Mouse (Mus musculus) lung, adult 2 months (tissue): ENCODE measurements around the gene Nbea. TPM values are rescaled to one million over a fixed set of nuclear protein-coding genes. Genes with fewer than 3 reads are reported as not detected.

Source experiments
- DNase-seq: peaks from one replicate; pipeline ENCODE4 v3.0.0; 2022
- H3K4me1 ChIP-seq: fragments of 200-500 bp; 2 replicates; pipeline ENCODE4 v1.6.1; 2011; ENCODE audit warnings: low read length; ENCODE audit not compliant: control insufficient read depth, insufficient read depth
- H3K4me3 ChIP-seq: fragments of 200-500 bp; replicated peaks from 2 replicates; pipeline ENCODE3; 2011; ENCODE audit warnings: low read depth, mild to moderate bottlenecking, control low read depth, low read length; ENCODE audit errors: extremely low read depth
- CTCF ChIP-seq: fragments of 200-500 bp; IDR thresholded peaks from 2 replicates; pipeline ENCODE4 v1.5.1; 2011; ENCODE audit warnings: mild to moderate bottlenecking, low read length, control low read depth; ENCODE audit not compliant: insufficient read depth
- POLR2A ChIP-seq: fragments of 200-500 bp; IDR thresholded peaks from 2 replicates; pipeline ENCODE4 v1.6.1; 2011; ENCODE audit warnings: low read depth, mild to moderate bottlenecking, control low read depth, low read length, borderline replicate concordance; ENCODE audit errors: extremely low read depth
- WGBS: fragments of 180-500 bp; shearing (Covaris S2); methylation state at CpG from one replicate; pipeline ENCODE4 v1.1.7; 2018; 5-methylcytosine and 5-hydroxymethylcytosine counted together
- polyA plus RNA-seq: library from polyadenylated mRNA; depleted of rRNA; stranded (reverse); fragments of >200 nt; gene quantifications from 2 replicates; pipeline ENCODE4 v1.2.3, GENCODE M21; 2012

Nbea gene
- polyA plus RNA-seq, 1 experiment: 12.5 TPM

DNA sequence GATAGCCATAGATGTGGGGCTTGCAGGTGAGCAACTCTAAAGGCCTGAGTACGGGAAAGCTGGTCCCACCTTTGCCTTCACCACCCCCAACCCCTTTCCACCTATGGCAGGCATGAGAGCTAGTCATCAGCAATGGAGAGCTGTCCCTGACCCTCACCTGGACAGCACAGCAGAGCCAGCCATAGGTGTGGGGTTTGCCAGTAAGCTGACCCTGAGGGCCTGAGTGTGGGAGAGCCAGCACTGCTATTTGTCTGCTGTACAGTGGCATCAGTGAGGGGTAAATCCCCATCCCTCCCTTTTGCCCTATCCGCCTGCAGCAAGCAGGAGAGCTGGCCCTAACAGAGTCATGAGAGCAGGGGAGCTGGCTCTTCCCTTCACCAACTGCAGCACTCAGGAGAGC, 25.6 kb downstream of the Nbea start:
- WGBS: 90% methylated on average over 2 of the region's 2 CpGs
- TF ChIP-seq CTCF (no peak), POLR2A (no peak)
- no peak overlapping the region for H3K4me3 ChIP-seq
- no peaks in the 10 kb centered on the region for H3K4me1 ChIP-seq
- DNase-seq: no peak

DNA sequence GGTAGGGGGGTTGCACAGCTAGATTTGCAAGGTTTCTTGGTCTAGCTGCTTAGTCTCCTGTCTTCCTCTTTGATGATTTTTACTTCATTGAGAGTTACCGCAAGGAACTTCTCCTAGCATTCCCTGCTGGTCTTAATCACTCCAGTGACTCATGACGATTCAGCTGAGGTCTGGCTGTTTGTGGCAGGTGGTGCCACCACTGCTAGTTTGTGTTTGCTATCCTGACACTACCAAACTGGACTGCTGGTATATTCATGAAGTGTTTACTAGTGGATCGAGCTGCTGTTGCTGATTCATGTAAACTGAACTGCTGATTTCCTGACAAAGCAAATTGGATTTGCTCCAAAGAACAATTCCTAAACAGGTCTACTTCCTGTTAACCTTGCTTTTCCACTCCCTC, 56.8 kb downstream of the Nbea start:
- TF ChIP-seq POLR2A: no peak
- no peak for TF ChIP-seq CTCF
- no peak for DNase-seq
- H3K4me3 ChIP-seq: no peak overlapping the region
- 55% methylated on average over 3 of the region's 3 CpGs for WGBS
- no peaks in the 10 kb centered on the region for H3K4me1 ChIP-seq

DNA sequence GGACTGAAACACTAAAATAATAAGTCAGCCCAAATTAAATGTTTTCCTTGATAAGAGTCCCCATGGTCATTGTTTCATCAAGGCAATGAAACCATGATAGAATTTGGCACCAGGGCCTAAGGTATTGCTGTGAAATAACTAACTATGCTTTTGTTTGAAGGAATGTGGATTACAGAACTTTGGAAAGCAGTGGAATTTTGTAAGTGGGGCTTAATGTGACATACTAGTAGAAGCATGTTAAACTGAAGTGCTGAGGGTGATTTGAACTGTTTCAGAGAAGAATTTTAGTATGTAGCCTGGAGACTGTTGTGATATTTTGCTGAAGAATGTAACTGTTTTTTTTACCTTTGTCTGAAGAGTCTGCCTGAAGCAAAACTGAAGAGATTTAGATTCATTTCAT, 66.9 kb downstream of the Nbea start:
- DNase-seq: no peak
- H3K4me3 ChIP-seq: no peak overlapping the region
- TF ChIP-seq POLR2A (no peak), CTCF (no peak)
- H3K4me1 ChIP-seq: no peaks in the 10 kb centered on the region

GRCm38 (mm10) chr3:56108101-56108500, 75.4 kb downstream of the Nbea start:
- H3K4me3 ChIP-seq: no peak overlapping the region
- 61% methylated on average over 2 of the region's 2 CpGs for WGBS
- TF ChIP-seq CTCF: no peak
- TF ChIP-seq POLR2A: no peak

DNA sequence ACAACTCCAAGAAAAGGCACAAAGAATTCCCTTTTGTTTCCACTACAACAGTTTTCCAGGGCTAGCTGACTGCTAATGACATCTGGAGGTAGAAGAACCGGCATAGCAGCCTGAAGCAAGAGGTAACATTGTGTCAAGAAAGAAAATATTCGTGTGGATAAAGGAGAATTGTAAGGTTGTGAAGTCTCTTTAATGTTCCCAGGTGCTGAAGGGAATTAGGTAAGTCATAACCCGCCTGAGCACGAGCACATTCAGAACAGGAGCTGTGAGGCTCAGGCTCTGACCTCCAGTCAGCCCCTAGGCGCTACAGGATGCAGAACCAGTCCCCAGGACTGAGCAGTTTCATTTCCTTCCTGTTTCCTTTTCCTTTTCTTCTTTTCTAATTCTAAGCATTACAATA, 86.4 kb downstream of the Nbea start:
- Histone ChIP-seq H3K4me3 (no peak overlapping the region), H3K4me1 (no peaks in the 10 kb centered on the region)
- WGBS: 26% methylated on average over 5 of the region's 5 CpGs
- no peak for TF ChIP-seq POLR2A
- TF ChIP-seq CTCF: no peak
- no peak for DNase-seq

More at GRCm38 (mm10) chr3:56108101-56108500, 75.4 kb downstream of the Nbea start:
- H3K4me1 ChIP-seq: no peaks in the 10 kb centered on the region
- DNase-seq: no peak

GRCm38 (mm10) chr3:56079015-56079612, 104.4 kb downstream of the Nbea start:
- 77% methylated on average over 1 of the region's 1 CpGs for WGBS
- Histone ChIP-seq H3K4me1 (no peaks in the 10 kb centered on the region), H3K4me3 (no peak overlapping the region)
- no peak for DNase-seq
- TF ChIP-seq POLR2A: no peak

DNA sequence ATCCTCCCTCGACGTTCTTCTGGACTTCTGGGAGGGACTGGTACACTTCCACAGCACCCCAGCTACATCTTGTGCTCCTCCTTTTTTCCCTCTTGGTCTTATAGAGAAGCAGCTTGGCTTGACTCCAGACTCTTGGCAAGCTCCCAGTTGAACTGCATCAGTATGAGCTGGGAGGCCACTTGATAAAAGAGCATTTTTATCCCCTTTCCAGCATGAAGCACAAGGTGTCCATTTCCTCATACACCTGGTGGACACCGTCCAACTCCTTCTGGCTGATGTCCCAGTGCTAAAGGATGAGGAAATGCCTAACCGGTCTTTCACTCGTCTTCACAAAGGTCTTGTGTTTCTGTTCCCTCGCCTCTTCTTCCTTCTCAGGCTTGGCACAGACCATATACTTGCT, 115.7 kb downstream of the Nbea start:
- H3K4me3 ChIP-seq: no peak overlapping the region
- DNase-seq: peak; percentile 33
- H3K4me1 ChIP-seq: peaks cover 5% of the 10 kb centered on the region
- no peak for TF ChIP-seq POLR2A
- TF ChIP-seq CTCF: no peak
- 31% methylated on average over 6 of the region's 6 CpGs for WGBS

- 72% methylated on average over 1 of the region's 1 CpGs for WGBS
- peaks cover 5% of the 10 kb centered on the region for H3K4me1 ChIP-seq
- no peak for DNase-seq
- H3K4me3 ChIP-seq: no peak overlapping the region
- TF ChIP-seq POLR2A: no peak
- TF ChIP-seq CTCF: no peak
Measured at GRCm38 (mm10) chr3:56066360-56067040, 117.0 kb downstream of the Nbea start.

- Histone ChIP-seq H3K4me3 (no peak overlapping the region), H3K4me1 (peaks cover 5% of the 10 kb centered on the region)
- DNase-seq: no peak
- TF ChIP-seq CTCF: no peak
- no peak for TF ChIP-seq POLR2A
- WGBS: 81% methylated on average over 4 of the region's 4 CpGs
Measured at GRCm38 (mm10) chr3:56065234-56065633, 118.3 kb downstream of the Nbea start.

DNA sequence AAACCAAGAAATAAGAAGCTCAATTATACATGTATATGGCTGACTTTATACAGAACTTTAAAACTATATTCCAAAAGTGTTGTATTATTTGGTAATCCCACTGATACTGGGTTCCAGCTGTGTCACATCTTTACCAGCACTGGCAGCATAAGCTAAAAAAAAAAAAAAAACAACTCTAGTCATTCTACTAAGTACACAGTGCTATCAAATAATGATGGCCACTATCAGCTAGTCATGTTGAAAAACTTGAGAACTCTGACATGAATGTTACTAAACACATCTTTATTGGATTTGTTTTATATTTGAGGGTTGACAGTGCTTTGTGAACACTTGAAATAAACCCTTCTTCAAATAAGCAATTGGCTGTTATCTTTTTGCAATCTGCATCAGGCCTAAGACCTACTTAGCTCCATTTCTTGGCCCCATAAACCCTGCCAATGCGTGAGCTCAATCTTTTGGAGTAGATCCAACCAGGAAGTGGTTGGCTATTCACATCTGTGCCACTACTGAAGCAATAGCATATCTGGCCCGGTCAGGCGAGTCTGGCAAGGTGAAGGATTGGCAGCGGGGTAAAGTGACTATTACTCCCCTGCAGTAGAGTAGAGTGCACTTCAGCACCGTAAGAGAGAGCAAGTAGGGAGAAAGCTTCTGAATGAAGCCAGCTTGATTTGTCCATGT, 137.7 kb downstream of the Nbea start:
- 44% methylated on average over 5 of the region's 5 CpGs for WGBS
- TF ChIP-seq CTCF (no peak), POLR2A (no peak)
- H3K4me1 ChIP-seq: no peaks in the 10 kb centered on the region; the same call in 1 of the 2 replicates
- peak; percentile 29 for DNase-seq
- no peak overlapping the region for H3K4me3 ChIP-seq
